Comparison of ENCODE assay signal across 20 mouse cellular contexts in genomic region chr11:76089776-76090175, GRCm38 (mm10).
A peak's percentile ranks its signal among the peaks of the same experiment; 100 is the strongest.
DNase-seq lines count a peak whose midpoint lies in the region; ATAC-seq and TF ChIP-seq lines count a peak whose summit lies in the region.
"Had no signal": no experiment of that assay in that cellular context is flagged by ENCODE, and none has a peak within 500 bp of the region (broad histone marks: within the 10 kb centered on the region; RNA-seq: fewer than 3 reads in every experiment).

No protein-coding gene starts in this region.

- H3K27ac ChIP-seq in hindbrain, postnatal 0 days = no peak overlapping the region
- H3K27ac ChIP-seq: embryonic facial prominence, embryonic 15.5 days; heart, embryonic 10.5 days; hindbrain, embryonic 10.5 days; kidney, postnatal 0 days; limb, embryonic 13.5 days; liver, embryonic 13.5 days had no signal

- ATAC-seq in hindbrain, postnatal 0 days = no peak
- ATAC-seq: midbrain, embryonic 16.5 days; Patski had no signal

- TF ChIP-seq CTCF in hindbrain, postnatal 0 days (IDR thresholded peaks at IDR 0.05; ENCODE audit: low read depth) = no peak

- DNase-seq in ovary, adult 18-20 months (ENCODE audit: low spot score) = peak; percentile 40
- no peak for DNase-seq in ovary, postnatal 10 days (ENCODE audit: low spot score)
- DNase-seq in adrenal gland, adult 8-10 months = peak; percentile 77
- peak; percentile 76 to 78 for DNase-seq in kidney, adult 8-10 months
- no peak for DNase-seq in hindbrain, postnatal 0 days (ENCODE audit: low spot score)
- DNase-seq in Muller cell, postnatal 12 days (ENCODE audit: inconsistent ontology term) = no peak
- no peak for DNase-seq in retina, postnatal 1 day
- DNase-seq: cerebellum, adult 11-12 months; liver, embryonic 13.5 days; lung, embryonic 14.5 days; lung, postnatal 36 days; right cerebral cortex, postnatal 14 days; thymus, postnatal 36 days had no signal

- 56% methylated on average over 6 of the region's 6 CpGs for WGBS in hindbrain, postnatal 0 days

- no peaks in the 10 kb centered on the region for H3K9me3 ChIP-seq in hindbrain, postnatal 0 days (ENCODE audit: low read length)
- H3K9me3 ChIP-seq: embryonic facial prominence, embryonic 15.5 days; heart, embryonic 10.5 days; hindbrain, embryonic 10.5 days; limb, embryonic 13.5 days; liver, embryonic 13.5 days had no signal

- H3K4me1 ChIP-seq in hindbrain, postnatal 0 days (ENCODE audit: insufficient read depth, low read length) = no peaks in the 10 kb centered on the region
- H3K4me1 ChIP-seq: hindbrain, embryonic 10.5 days; liver, embryonic 13.5 days had no signal

- H3K9ac ChIP-seq in hindbrain, postnatal 0 days (replicated peaks; ENCODE audit: low read length) = no peak overlapping the region
- H3K9ac ChIP-seq: embryonic facial prominence, embryonic 15.5 days; limb, embryonic 13.5 days; liver, embryonic 13.5 days; lung, embryonic 14.5 days had no signal

- no peaks in the 10 kb centered on the region for H3K27me3 ChIP-seq in hindbrain, postnatal 0 days (ENCODE audit: insufficient read depth, low read length)
- H3K27me3 ChIP-seq: embryonic facial prominence, embryonic 15.5 days; limb, embryonic 13.5 days; liver, embryonic 13.5 days; Patski had no signal

- H3K4me3 ChIP-seq in hindbrain, postnatal 0 days (ENCODE audit: low read length) = no peak overlapping the region
- H3K4me3 ChIP-seq: embryonic facial prominence, embryonic 15.5 days; heart, embryonic 10.5 days; hindbrain, embryonic 10.5 days; limb, embryonic 13.5 days; liver, embryonic 13.5 days had no signal

- peaks cover 14% of the 10 kb centered on the region; the same call in 1 of the 2 replicates for H3K36me3 ChIP-seq in hindbrain, postnatal 0 days (ENCODE audit: insufficient read depth, low read length)

- no peak overlapping the region for H3K4me2 ChIP-seq in hindbrain, postnatal 0 days (ENCODE audit: low read depth, low read length)
- H3K4me2 ChIP-seq: embryonic facial prominence, embryonic 15.5 days; limb, embryonic 13.5 days; liver, embryonic 13.5 days; lung, embryonic 14.5 days had no signal

Comparison
In these comparisons a context has a peak if more than half of its experiments do, and no peak if none do; other contexts are left out.
1. DNase-seq: peak in ovary, adult 18-20 months (single experiment), adrenal gland, adult 8-10 months (single experiment) and kidney, adult 8-10 months (2 of 2); none in ovary, postnatal 10 days (single experiment), hindbrain, postnatal 0 days (single experiment), Muller cell, postnatal 12 days (single experiment) and retina, postnatal 1 day (single experiment).